Mouse (Mus musculus): ENCODE measurements at regions not wholly inside any gene's neighbourhood (a gene's known extent, or its start where the extent isn't known, plus 50 kb on each side); places are given as distances from the start of the nearest gene placed in this dataset.
A peak's percentile ranks its signal among the peaks of the same experiment; 100 is the strongest.

DNA sequence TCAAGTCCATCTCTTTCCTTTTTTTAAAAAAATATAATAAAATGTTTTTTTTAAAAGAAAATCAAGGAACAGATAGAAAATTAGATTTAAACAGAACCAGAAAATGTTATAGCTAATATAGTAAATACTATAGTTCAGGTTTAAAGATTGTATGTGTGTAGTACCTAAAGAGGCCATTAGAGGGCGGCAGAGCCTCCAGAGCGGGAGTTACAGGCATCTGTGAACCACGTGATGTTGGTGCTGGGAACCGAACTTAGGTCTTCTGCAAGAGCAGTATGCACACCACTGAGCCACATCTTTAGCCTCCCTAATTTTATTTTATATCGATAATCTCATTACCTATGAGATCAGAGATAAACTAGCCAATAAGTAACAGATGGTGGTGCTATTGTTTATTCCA is 178.4 kb upstream of the Ankrd50 start:
- no peaks in the 10 kb centered on the region for H3K9me3 ChIP-seq (ENCODE audit: low read length)
- TF ChIP-seq CTCF (IDR thresholded peaks at IDR 0.05; ENCODE audit: low read depth), result peak; percentile 63
- no peak overlapping the region for H3K27ac ChIP-seq
- 66% methylated on average over 5 of the region's 5 CpGs for WGBS
- ATAC-seq, result 0 out of 2 replicates have a peak, but pooled peaks have one; percentile 25
- H3K36me3 ChIP-seq (ENCODE audit: insufficient read depth, low read length), result no peaks in the 10 kb centered on the region
- H3K9ac ChIP-seq (replicated peaks; ENCODE audit: low read length), result no peak overlapping the region
- H3K4me1 ChIP-seq (ENCODE audit: insufficient read depth, low read length), result no peaks in the 10 kb centered on the region
- no peak overlapping the region for H3K4me3 ChIP-seq (ENCODE audit: low read length)
- no peak overlapping the region for H3K4me2 ChIP-seq (ENCODE audit: low read depth, low read length)
- peak; percentile 31 for DNase-seq (ENCODE audit: low spot score)
- H3K27me3 ChIP-seq (ENCODE audit: insufficient read depth, low read length), result no peaks in the 10 kb centered on the region

DNA sequence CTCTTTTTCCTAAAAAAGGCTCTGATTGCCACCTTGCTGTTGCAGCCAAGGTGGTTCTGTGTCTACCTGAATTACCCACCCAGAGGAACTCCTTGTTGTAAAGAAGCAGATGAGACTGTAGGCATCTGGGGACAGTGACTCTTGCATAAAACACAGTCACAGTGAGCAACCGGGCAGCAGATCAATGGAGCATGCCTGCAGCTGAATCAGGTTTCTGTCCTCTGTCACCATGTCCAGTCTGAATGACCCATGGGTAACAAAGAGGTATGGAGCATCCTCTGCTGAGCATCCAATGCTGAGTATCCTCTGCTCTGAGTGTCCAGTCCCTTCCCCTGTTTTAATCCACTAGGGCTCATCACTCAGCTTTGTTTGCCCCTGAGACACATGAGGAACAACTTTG is 172.1 kb upstream of the Ankrd50 start:
- no peak for DNase-seq (ENCODE audit: low spot score)
- Histone ChIP-seq H3K9ac (replicated peaks; ENCODE audit: low read length) (no peak overlapping the region), H3K4me3 (ENCODE audit: low read length) (no peak overlapping the region), H3K4me1 (ENCODE audit: insufficient read depth, low read length) (peaks cover 5% of the 10 kb centered on the region), H3K27me3 (ENCODE audit: insufficient read depth, low read length) (no peaks in the 10 kb centered on the region), H3K4me2 (ENCODE audit: low read depth, low read length) (no peak overlapping the region), H3K9me3 (ENCODE audit: low read length) (no peaks in the 10 kb centered on the region), H3K36me3 (ENCODE audit: insufficient read depth, low read length) (no peaks in the 10 kb centered on the region), H3K27ac (no peak overlapping the region)
- no peak for ATAC-seq
- 61% methylated on average over 1 of the region's 1 CpGs for WGBS
- TF ChIP-seq CTCF (IDR thresholded peaks at IDR 0.05; ENCODE audit: low read depth), result no peak

DNA sequence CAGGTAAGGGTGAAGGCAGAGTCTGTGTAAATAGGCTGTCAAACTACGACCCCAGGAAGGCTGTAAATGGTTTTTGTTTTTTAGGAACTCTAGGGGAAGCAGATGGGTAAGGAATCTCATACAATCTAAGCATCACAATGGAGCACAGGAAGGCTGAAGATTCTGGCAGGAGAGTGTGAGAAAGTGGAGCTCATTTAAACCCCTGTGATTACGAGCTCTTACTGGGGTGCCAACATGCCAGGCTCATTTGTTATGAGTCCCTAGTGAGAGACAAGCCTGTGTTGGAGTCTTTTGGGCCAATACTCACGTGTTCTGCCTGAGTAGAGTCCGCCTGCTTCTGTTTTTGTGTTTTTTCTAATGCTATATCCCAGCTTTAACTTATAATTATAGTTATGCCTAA is 169.3 kb upstream of the Ankrd50 start:
- Histone ChIP-seq H3K27me3 (ENCODE audit: insufficient read depth, low read length) (no peaks in the 10 kb centered on the region), H3K4me2 (ENCODE audit: low read depth, low read length) (no peak overlapping the region), H3K4me3 (ENCODE audit: low read length) (no peak overlapping the region), H3K27ac (peak overlapping the region; percentile 36; the same call in 1 of the 2 replicates), H3K36me3 (ENCODE audit: insufficient read depth, low read length) (no peaks in the 10 kb centered on the region), H3K9me3 (ENCODE audit: low read length) (no peaks in the 10 kb centered on the region), H3K4me1 (ENCODE audit: insufficient read depth, low read length) (peaks cover 5% of the 10 kb centered on the region), H3K9ac (replicated peaks; ENCODE audit: low read length) (no peak overlapping the region)
- ATAC-seq, result no peak
- WGBS, result 39% methylated on average over 4 of the region's 4 CpGs
- DNase-seq (ENCODE audit: low spot score), result no peak
- TF ChIP-seq CTCF (IDR thresholded peaks at IDR 0.05; ENCODE audit: low read depth), result no peak

DNA sequence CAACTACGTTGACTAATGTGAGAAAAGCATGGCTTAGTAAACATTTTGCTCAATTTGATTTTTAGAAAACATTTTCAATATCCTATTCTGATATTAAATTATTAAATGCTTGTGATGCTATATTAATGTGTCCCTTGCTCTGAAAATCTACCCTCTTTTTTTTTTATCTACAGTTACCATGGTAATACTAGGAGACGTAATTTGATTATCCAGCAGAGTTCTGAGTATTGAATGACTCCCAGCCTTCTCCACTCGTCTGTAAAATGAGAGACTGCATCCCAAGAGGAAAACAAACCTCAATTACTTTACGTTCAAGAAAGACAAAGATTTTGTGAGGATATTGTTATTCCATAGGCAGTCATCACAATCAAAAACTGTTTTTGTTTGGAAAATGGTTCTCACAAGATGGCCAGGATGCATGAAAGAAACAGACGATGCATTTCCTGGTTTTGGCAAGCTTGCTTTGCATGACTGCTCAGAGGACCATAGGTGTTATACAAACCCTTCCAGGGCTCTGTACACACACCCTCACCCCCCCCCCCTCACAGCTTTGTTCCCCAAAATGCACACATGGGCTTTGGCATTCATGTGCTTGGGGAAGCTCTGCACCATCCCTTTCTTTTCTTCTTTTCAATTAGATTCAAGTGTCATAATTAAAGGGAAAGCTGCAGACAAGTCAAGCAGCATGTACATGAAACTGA is 168.5 kb upstream of the Ankrd50 start:
- peak; percentile 53; the same call in 1 of the 2 replicates for ATAC-seq
- peak overlapping the region; percentile 36; the same call in 1 of the 2 replicates for H3K27ac ChIP-seq

DNA sequence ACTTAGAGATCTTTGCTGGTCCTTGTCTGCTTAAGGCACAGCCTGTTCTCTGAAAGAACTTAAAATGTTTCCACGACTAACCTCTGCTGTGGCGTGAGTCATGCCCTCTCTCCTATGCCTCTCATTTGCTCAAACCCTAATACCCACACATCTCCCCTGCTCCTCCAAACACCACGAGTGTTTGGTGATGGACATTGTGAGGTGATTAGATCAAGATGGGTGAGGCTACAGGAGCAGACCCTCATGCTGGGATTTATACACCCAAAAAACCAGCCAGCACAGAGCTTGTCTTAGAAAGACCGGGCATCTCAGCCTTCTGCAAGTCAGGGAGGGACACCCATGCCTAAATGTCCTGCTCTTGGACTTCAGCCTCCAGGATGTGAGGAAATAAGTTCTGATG is 165.5 kb upstream of the Ankrd50 start:
- 77% methylated on average over 4 of the region's 4 CpGs for WGBS
- Histone ChIP-seq H3K27ac (no peak overlapping the region), H3K9me3 (ENCODE audit: low read length) (no peaks in the 10 kb centered on the region), H3K36me3 (ENCODE audit: insufficient read depth, low read length) (no peaks in the 10 kb centered on the region), H3K4me2 (ENCODE audit: low read depth, low read length) (no peak overlapping the region), H3K27me3 (ENCODE audit: insufficient read depth, low read length) (no peaks in the 10 kb centered on the region), H3K4me1 (ENCODE audit: insufficient read depth, low read length) (peaks cover 5% of the 10 kb centered on the region), H3K4me3 (ENCODE audit: low read length) (no peak overlapping the region), H3K9ac (replicated peaks; ENCODE audit: low read length) (no peak overlapping the region)
- no peak for ATAC-seq
- no peak for TF ChIP-seq CTCF (IDR thresholded peaks at IDR 0.05; ENCODE audit: low read depth)
- no peak for DNase-seq (ENCODE audit: low spot score)

More for the DNA sequence above, 168.5 kb upstream of the Ankrd50 start:
- DNase-seq (ENCODE audit: low spot score), result peak; percentile 19
- no peaks in the 10 kb centered on the region for H3K36me3 ChIP-seq (ENCODE audit: insufficient read depth, low read length)
- H3K27me3 ChIP-seq (ENCODE audit: insufficient read depth, low read length), result no peaks in the 10 kb centered on the region
- H3K9me3 ChIP-seq (ENCODE audit: low read length), result no peaks in the 10 kb centered on the region
- H3K4me1 ChIP-seq (ENCODE audit: insufficient read depth, low read length), result peaks cover 5% of the 10 kb centered on the region
- no peak overlapping the region for H3K4me3 ChIP-seq (ENCODE audit: low read length)
- no peak overlapping the region for H3K9ac ChIP-seq (replicated peaks; ENCODE audit: low read length)
- no peak overlapping the region for H3K4me2 ChIP-seq (ENCODE audit: low read depth, low read length)
- TF ChIP-seq CTCF (IDR thresholded peaks at IDR 0.05; ENCODE audit: low read depth), result no peak
- WGBS, result 21% methylated on average over 5 of the region's 5 CpGs

DNA sequence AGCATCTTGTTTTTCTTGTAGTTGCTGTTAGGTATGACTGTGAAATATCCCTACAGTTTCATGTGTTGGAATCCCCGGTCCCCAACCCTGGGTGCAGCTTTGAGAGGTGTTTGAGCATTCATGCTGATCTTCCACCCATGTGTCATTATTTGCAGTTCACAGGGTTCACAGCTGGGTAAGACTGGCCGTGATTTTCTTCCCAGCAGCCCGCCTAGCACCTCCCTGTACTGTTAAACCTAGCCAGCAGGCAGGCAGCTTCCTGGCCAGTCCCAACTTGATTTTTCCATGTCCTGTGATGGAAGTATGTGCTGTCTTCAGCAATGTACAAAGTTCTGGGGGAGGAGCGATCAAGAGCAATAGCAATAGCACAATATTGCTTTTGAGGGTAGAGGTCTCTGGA is 164.0 kb upstream of the Ankrd50 start:
- 84% methylated on average over 4 of the region's 4 CpGs for WGBS
- Histone ChIP-seq H3K9ac (replicated peaks; ENCODE audit: low read length) (no peak overlapping the region), H3K36me3 (ENCODE audit: insufficient read depth, low read length) (no peaks in the 10 kb centered on the region), H3K27ac (no peak overlapping the region), H3K27me3 (ENCODE audit: insufficient read depth, low read length) (no peaks in the 10 kb centered on the region), H3K4me1 (ENCODE audit: insufficient read depth, low read length) (peaks cover 4% of the 10 kb centered on the region), H3K9me3 (ENCODE audit: low read length) (no peaks in the 10 kb centered on the region), H3K4me2 (ENCODE audit: low read depth, low read length) (no peak overlapping the region), H3K4me3 (ENCODE audit: low read length) (no peak overlapping the region)
- DNase-seq (ENCODE audit: low spot score) (no peak), ATAC-seq (no peak)
- no peak for TF ChIP-seq CTCF (IDR thresholded peaks at IDR 0.05; ENCODE audit: low read depth)

DNA sequence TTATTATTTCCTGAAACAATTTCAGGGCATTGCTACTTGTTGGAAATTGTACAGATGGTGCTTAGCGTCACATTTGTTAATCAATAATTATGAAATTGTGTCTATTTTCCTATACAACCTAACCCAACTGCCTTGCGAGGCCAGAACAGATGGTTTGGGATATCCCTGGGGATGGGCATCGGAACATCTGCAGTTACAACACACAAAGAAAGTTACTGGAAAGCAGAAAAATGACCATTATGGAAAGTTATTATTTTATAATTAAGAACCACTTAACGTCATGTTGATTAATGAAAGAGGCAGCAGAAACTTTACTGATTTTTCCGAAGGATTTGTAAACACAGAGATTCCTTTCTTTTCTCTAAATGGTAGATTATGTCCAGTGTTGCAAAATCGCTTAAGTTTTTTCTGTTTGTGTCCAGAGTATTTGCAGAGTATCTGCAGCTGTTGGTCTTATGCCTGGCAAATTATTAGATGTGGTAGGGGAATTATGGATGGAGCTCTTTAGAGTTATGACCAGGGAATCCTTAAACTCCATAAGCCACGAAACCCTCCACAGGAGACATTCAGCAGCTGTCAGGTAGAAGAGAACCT is 163.2 kb upstream of the Ankrd50 start:
- no peak for ATAC-seq
- Histone ChIP-seq H3K4me2 (ENCODE audit: low read depth, low read length) (no peak overlapping the region), H3K4me1 (ENCODE audit: insufficient read depth, low read length) (no peaks in the 10 kb centered on the region), H3K27me3 (ENCODE audit: insufficient read depth, low read length) (no peaks in the 10 kb centered on the region), H3K9ac (replicated peaks; ENCODE audit: low read length) (no peak overlapping the region), H3K27ac (no peak overlapping the region), H3K9me3 (ENCODE audit: low read length) (no peaks in the 10 kb centered on the region), H3K4me3 (ENCODE audit: low read length) (no peak overlapping the region), H3K36me3 (ENCODE audit: insufficient read depth, low read length) (no peaks in the 10 kb centered on the region)
- DNase-seq (ENCODE audit: low spot score), result no peak
- 68% methylated on average over 7 of the region's 7 CpGs for WGBS
- TF ChIP-seq CTCF (IDR thresholded peaks at IDR 0.05; ENCODE audit: low read depth), result no peak
